Mouse (Mus musculus) testis, adult 2 months (tissue): ENCODE measurements at regions not wholly inside any gene's neighbourhood (a gene's known extent, or its start where the extent isn't known, plus 50 kb on each side); places are given as distances from the start of the nearest gene placed in this dataset.

Source experiments
- H3K27ac ChIP-seq: fragments of 200-500 bp; 2 replicates; pipeline ENCODE4 v1.5.1; 2012; ENCODE audit warnings: low read depth, low read length; ENCODE audit not compliant: control insufficient read depth, insufficient read depth
- H3K27me3 ChIP-seq: fragments of 200-500 bp; 2 replicates; pipeline ENCODE4 v1.6.1; 2012; ENCODE audit warnings: mild to moderate bottlenecking, low read length, moderate library complexity; ENCODE audit not compliant: control insufficient read depth, insufficient read depth
- H3K36me3 ChIP-seq: fragments of 200-500 bp; 2 replicates; pipeline ENCODE4 v1.6.1; 2012; ENCODE audit warnings: mild to moderate bottlenecking, low read length; ENCODE audit not compliant: control insufficient read depth, insufficient read depth
- H3K4me1 ChIP-seq: fragments of 200-500 bp; 2 replicates; pipeline ENCODE4 v1.6.1; 2012; ENCODE audit warnings: low read length; ENCODE audit not compliant: control insufficient read depth, insufficient read depth
- H3K4me3 ChIP-seq: fragments of 200-500 bp; 2 replicates; pipeline ENCODE4 v1.5.1; 2012; ENCODE audit warnings: low read depth, mild to moderate bottlenecking, low read length, moderate library complexity, mixed read lengths; ENCODE audit not compliant: control insufficient read depth
- CTCF ChIP-seq: fragments of 200-500 bp; IDR thresholded peaks from 2 replicates; pipeline ENCODE4 v1.5.1; 2012; ENCODE audit warnings: low read depth, mild to moderate bottlenecking, inconsistent platforms, low read length, moderate library complexity; ENCODE audit not compliant: control insufficient read depth, insufficient read depth, insufficient replicate concordance
- POLR2A ChIP-seq: fragments of 200-500 bp; IDR thresholded peaks from 2 replicates; pipeline ENCODE4 v1.6.1; 2012; ENCODE audit warnings: low read depth, mild to moderate bottlenecking, inconsistent platforms, low read length, moderate library complexity; ENCODE audit not compliant: control insufficient read depth

- Histone ChIP-seq H3K4me1 (no peaks in the 10 kb centered on the region), H3K4me3 (no peak overlapping the region), H3K27me3 (no peaks in the 10 kb centered on the region), H3K27ac (no peak overlapping the region), H3K36me3 (no peaks in the 10 kb centered on the region)
- no peak for TF ChIP-seq POLR2A
- no peak for TF ChIP-seq CTCF
Observed at GRCm38 (mm10) chr9:23535872-23536271, 313.0 kb downstream of the Bmper start.

- Histone ChIP-seq H3K4me3 (no peak overlapping the region), H3K27me3 (no peaks in the 10 kb centered on the region), H3K4me1 (no peaks in the 10 kb centered on the region), H3K36me3 (no peaks in the 10 kb centered on the region), H3K27ac (no peak overlapping the region)
- TF ChIP-seq POLR2A, result no peak
- no peak for TF ChIP-seq CTCF
Observed at GRCm38 (mm10) chr9:23538051-23538450, 315.2 kb downstream of the Bmper start.

GRCm38 (mm10) chr9:23551692-23552091 is 328.8 kb downstream of the Bmper start:
- TF ChIP-seq POLR2A (no peak), CTCF (no peak)
- no peaks in the 10 kb centered on the region for H3K36me3 ChIP-seq
- no peak overlapping the region for H3K27ac ChIP-seq
- H3K4me3 ChIP-seq, result no peak overlapping the region
- no peaks in the 10 kb centered on the region for H3K27me3 ChIP-seq
- no peaks in the 10 kb centered on the region for H3K4me1 ChIP-seq

- no peaks in the 10 kb centered on the region for H3K36me3 ChIP-seq
- no peak overlapping the region for H3K4me3 ChIP-seq
- TF ChIP-seq CTCF, result no peak
- TF ChIP-seq POLR2A, result no peak
- H3K4me1 ChIP-seq, result no peaks in the 10 kb centered on the region
- H3K27ac ChIP-seq, result no peak overlapping the region
- no peaks in the 10 kb centered on the region for H3K27me3 ChIP-seq
Observed at GRCm38 (mm10) chr9:23553766-23554165, 330.9 kb downstream of the Bmper start.

- Histone ChIP-seq H3K4me1 (no peaks in the 10 kb centered on the region), H3K36me3 (no peaks in the 10 kb centered on the region), H3K4me3 (peak overlapping the region; percentile 21; the same call in 1 of the 2 replicates), H3K27me3 (no peaks in the 10 kb centered on the region), H3K27ac (no peak overlapping the region)
- no peak for TF ChIP-seq CTCF
- no peak for TF ChIP-seq POLR2A
Observed at GRCm38 (mm10) chr9:23557601-23558000, 334.7 kb downstream of the Bmper start.

GRCm38 (mm10) chr9:23561924-23562323 is 339.0 kb downstream of the Bmper start:
- Histone ChIP-seq H3K4me3 (no peak overlapping the region), H3K36me3 (no peaks in the 10 kb centered on the region), H3K27ac (no peak overlapping the region), H3K27me3 (no peaks in the 10 kb centered on the region), H3K4me1 (peaks cover 2% of the 10 kb centered on the region; the same call in 1 of the 2 replicates)
- TF ChIP-seq POLR2A (no peak), CTCF (no peak)

GRCm38 (mm10) chr9:23567081-23567480 is 344.2 kb downstream of the Bmper start:
- TF ChIP-seq CTCF (no peak), POLR2A (no peak)
- Histone ChIP-seq H3K27ac (no peak overlapping the region), H3K36me3 (no peaks in the 10 kb centered on the region), H3K27me3 (no peaks in the 10 kb centered on the region), H3K4me3 (no peak overlapping the region), H3K4me1 (peaks cover 2% of the 10 kb centered on the region; the same call in 1 of the 2 replicates)

- no peak overlapping the region for H3K27ac ChIP-seq
Observed at GRCm38 (mm10) chr9:23570150-23570549, 347.3 kb downstream of the Bmper start.

More at GRCm38 (mm10) chr9:23570150-23570549, 347.3 kb downstream of the Bmper start:
- H3K4me3 ChIP-seq, result no peak overlapping the region
- H3K36me3 ChIP-seq, result no peaks in the 10 kb centered on the region
- H3K27me3 ChIP-seq, result no peaks in the 10 kb centered on the region
- TF ChIP-seq POLR2A (no peak), CTCF (no peak)
- no peaks in the 10 kb centered on the region for H3K4me1 ChIP-seq
